Mouse (Mus musculus): Measurements from ENCODE around the gene Lgr6. TPM values are rescaled to one million over a fixed set of nuclear protein-coding genes. Genes with fewer than 3 reads are reported as not detected.

Gene Lgr6
- polyA plus RNA-seq, 1 experiment = not detected

GRCm38 (mm10) chr1:135097441-135097840 lies 7.6 kb downstream of the Lgr6 start:
- WGBS = 83% methylated on average over 6 of the region's 6 CpGs
- peaks cover 4% of the 10 kb centered on the region for H3K4me1 ChIP-seq (ENCODE audit: control insufficient read depth, insufficient read depth, low read length)
- no peak overlapping the region for H3K4me3 ChIP-seq (replicated peaks; ENCODE audit: control insufficient read depth, low read depth, low read length)
- TF ChIP-seq CTCF (IDR thresholded peaks at IDR 0.05; ENCODE audit: control insufficient read depth, insufficient read depth, low read length) = no peak
- TF ChIP-seq POLR2A (IDR thresholded peaks at IDR 0.05; ENCODE audit: borderline replicate concordance, control insufficient read depth, low read depth, low read length) = no peak
- no peak overlapping the region for H3K27ac ChIP-seq (ENCODE audit: control insufficient read depth, insufficient read depth, low read depth, low read length, poor library complexity)

DNA sequence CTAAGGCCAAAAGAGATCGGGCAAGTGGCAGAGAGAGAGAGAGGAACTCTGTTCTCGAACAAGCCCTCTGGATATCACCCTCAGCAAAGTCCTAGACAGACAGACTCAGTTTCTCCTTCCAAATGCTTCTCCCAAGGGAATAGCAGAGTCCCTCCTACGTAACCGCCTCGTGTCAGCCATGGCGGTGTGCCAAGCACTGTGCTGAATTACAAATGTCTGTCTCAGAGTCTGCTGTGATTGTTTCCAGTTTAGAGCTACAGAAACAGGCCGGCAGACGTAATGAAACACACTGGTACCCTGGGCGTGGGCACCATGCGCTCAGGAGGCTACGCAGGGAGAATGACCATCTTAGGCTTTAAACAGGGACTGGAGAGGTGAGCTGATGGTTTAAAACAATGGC lies 8.8 kb downstream of the Lgr6 start:
- WGBS = 85% methylated on average over 11 of the region's 11 CpGs
- H3K27ac ChIP-seq (ENCODE audit: control insufficient read depth, insufficient read depth, low read depth, low read length, poor library complexity) = no peak overlapping the region
- TF ChIP-seq POLR2A (IDR thresholded peaks at IDR 0.05; ENCODE audit: borderline replicate concordance, control insufficient read depth, low read depth, low read length) (no peak), CTCF (IDR thresholded peaks at IDR 0.05; ENCODE audit: control insufficient read depth, insufficient read depth, low read length) (no peak)
- H3K4me3 ChIP-seq (replicated peaks; ENCODE audit: control insufficient read depth, low read depth, low read length) = no peak overlapping the region
- peaks cover 4% of the 10 kb centered on the region for H3K4me1 ChIP-seq (ENCODE audit: control insufficient read depth, insufficient read depth, low read length)

DNA sequence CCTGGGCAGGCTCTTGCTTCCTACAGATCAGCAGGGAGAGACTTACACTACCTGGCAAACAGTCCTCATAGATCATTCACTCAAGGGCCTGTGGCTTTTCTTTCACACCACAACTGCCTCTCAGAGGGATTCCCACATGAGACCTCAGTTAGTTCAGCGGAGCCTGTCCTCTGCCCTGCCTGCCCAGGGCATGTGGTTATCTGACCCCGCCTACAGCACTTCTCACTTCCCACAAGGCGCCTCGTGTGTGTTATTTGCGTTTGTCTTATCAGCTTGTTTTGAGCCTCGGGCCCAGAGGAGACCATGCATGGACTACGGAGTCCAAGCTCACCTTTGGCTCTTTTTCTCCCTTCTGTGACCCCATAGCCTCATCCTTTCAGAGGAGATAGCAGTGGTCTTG lies 9.9 kb downstream of the Lgr6 start:
- Histone ChIP-seq H3K4me3 (replicated peaks; ENCODE audit: control insufficient read depth, low read depth, low read length) (no peak overlapping the region), H3K27ac (ENCODE audit: control insufficient read depth, insufficient read depth, low read depth, low read length, poor library complexity) (no peak overlapping the region), H3K4me1 (ENCODE audit: control insufficient read depth, insufficient read depth, low read length) (peaks cover 4% of the 10 kb centered on the region)
- WGBS = 3% methylated on average over 7 of the region's 7 CpGs
- TF ChIP-seq POLR2A (IDR thresholded peaks at IDR 0.05; ENCODE audit: borderline replicate concordance, control insufficient read depth, low read depth, low read length) = no peak
- no peak for TF ChIP-seq CTCF (IDR thresholded peaks at IDR 0.05; ENCODE audit: control insufficient read depth, insufficient read depth, low read length)

DNA sequence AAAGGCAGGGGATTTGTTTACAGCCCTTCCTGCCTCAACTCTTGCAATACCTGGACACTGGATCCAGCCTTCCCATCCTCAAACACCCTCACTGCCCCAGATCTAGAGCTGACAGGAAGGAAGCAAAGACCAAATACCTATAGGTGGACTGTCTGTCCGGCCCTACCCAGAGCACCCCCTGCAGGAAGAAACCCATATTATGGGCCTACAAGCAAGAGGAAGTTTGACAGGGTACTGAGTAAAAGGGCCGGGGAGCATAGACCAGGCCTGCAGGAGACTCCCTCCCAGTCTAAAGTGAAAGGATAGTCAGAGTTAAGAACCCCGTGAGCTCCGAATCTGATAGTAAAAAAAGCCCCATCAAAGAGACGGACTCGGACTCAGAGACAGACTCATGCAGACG lies 10.4 kb downstream of the Lgr6 start:
- no peak for TF ChIP-seq POLR2A (IDR thresholded peaks at IDR 0.05; ENCODE audit: borderline replicate concordance, control insufficient read depth, low read depth, low read length)
- peak; percentile 36; the same call in 1 of the 2 replicates for TF ChIP-seq CTCF (IDR thresholded peaks at IDR 0.05; ENCODE audit: control insufficient read depth, insufficient read depth, low read length)
- 24% methylated on average over 7 of the region's 7 CpGs for WGBS
- no peak overlapping the region for H3K4me3 ChIP-seq (replicated peaks; ENCODE audit: control insufficient read depth, low read depth, low read length)
- peaks cover 4% of the 10 kb centered on the region for H3K4me1 ChIP-seq (ENCODE audit: control insufficient read depth, insufficient read depth, low read length)
- no peak overlapping the region for H3K27ac ChIP-seq (ENCODE audit: control insufficient read depth, insufficient read depth, low read depth, low read length, poor library complexity)

- peaks cover 4% of the 10 kb centered on the region for H3K4me1 ChIP-seq (ENCODE audit: control insufficient read depth, insufficient read depth, low read length)
- no peak overlapping the region for H3K27ac ChIP-seq (ENCODE audit: control insufficient read depth, insufficient read depth, low read depth, low read length, poor library complexity)
- H3K4me3 ChIP-seq (replicated peaks; ENCODE audit: control insufficient read depth, low read depth, low read length) = no peak overlapping the region
- WGBS = 4% methylated on average over 3 of the region's 3 CpGs
- TF ChIP-seq POLR2A (IDR thresholded peaks at IDR 0.05; ENCODE audit: borderline replicate concordance, control insufficient read depth, low read depth, low read length) (no peak), CTCF (IDR thresholded peaks at IDR 0.05; ENCODE audit: control insufficient read depth, insufficient read depth, low read length) (no peak)
These were observed 14.2 kb downstream of the Lgr6 start for GRCm38 (mm10) chr1:135090914-135091313.

- Histone ChIP-seq H3K27ac (ENCODE audit: control insufficient read depth, insufficient read depth, low read depth, low read length, poor library complexity) (no peak overlapping the region), H3K4me3 (replicated peaks; ENCODE audit: control insufficient read depth, low read depth, low read length) (no peak overlapping the region), H3K4me1 (ENCODE audit: control insufficient read depth, insufficient read depth, low read length) (peaks cover 2% of the 10 kb centered on the region)
- 84% methylated on average over 10 of the region's 10 CpGs for WGBS
- no peak for TF ChIP-seq POLR2A (IDR thresholded peaks at IDR 0.05; ENCODE audit: borderline replicate concordance, control insufficient read depth, low read depth, low read length)
- no peak for TF ChIP-seq CTCF (IDR thresholded peaks at IDR 0.05; ENCODE audit: control insufficient read depth, insufficient read depth, low read length)
These were observed 15.4 kb downstream of the Lgr6 start for GRCm38 (mm10) chr1:135089626-135090025.

- no peak for TF ChIP-seq CTCF (IDR thresholded peaks at IDR 0.05; ENCODE audit: control insufficient read depth, insufficient read depth, low read length)
- TF ChIP-seq POLR2A (IDR thresholded peaks at IDR 0.05; ENCODE audit: borderline replicate concordance, control insufficient read depth, low read depth, low read length) = no peak
- 57% methylated on average over 1 of the region's 1 CpGs for WGBS
- Histone ChIP-seq H3K4me3 (replicated peaks; ENCODE audit: control insufficient read depth, low read depth, low read length) (no peak overlapping the region), H3K4me1 (ENCODE audit: control insufficient read depth, insufficient read depth, low read length) (no peaks in the 10 kb centered on the region), H3K27ac (ENCODE audit: control insufficient read depth, insufficient read depth, low read depth, low read length, poor library complexity) (no peak overlapping the region)
These were observed 17.7 kb downstream of the Lgr6 start for GRCm38 (mm10) chr1:135087414-135087813.

DNA sequence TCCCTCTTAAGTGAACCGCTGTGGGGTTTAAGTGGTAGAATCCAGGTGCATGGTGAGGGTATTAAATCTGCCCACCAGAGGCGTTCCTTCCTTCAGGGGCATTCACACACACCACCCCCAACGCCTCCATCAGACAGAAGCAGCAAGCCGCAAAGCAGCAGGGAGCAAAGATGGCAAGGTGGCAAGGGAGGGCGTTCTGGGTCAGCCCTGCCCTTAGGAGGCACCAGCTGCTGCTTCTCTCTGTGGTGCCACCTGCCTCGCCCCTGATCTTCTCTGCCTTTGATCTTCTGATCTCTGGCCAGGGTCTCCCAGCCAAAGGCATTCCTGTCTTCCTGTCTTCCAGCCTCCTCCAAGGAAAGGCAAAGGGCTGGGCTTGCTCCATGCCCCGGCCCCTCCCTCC lies 19.1 kb downstream of the Lgr6 start:
- WGBS = 57% methylated on average over 7 of the region's 7 CpGs
- no peak overlapping the region for H3K27ac ChIP-seq (ENCODE audit: control insufficient read depth, insufficient read depth, low read depth, low read length, poor library complexity)
- TF ChIP-seq POLR2A (IDR thresholded peaks at IDR 0.05; ENCODE audit: borderline replicate concordance, control insufficient read depth, low read depth, low read length) (no peak), CTCF (IDR thresholded peaks at IDR 0.05; ENCODE audit: control insufficient read depth, insufficient read depth, low read length) (no peak)
- H3K4me3 ChIP-seq (replicated peaks; ENCODE audit: control insufficient read depth, low read depth, low read length) = no peak overlapping the region
- H3K4me1 ChIP-seq (ENCODE audit: control insufficient read depth, insufficient read depth, low read length) = no peaks in the 10 kb centered on the region

DNA sequence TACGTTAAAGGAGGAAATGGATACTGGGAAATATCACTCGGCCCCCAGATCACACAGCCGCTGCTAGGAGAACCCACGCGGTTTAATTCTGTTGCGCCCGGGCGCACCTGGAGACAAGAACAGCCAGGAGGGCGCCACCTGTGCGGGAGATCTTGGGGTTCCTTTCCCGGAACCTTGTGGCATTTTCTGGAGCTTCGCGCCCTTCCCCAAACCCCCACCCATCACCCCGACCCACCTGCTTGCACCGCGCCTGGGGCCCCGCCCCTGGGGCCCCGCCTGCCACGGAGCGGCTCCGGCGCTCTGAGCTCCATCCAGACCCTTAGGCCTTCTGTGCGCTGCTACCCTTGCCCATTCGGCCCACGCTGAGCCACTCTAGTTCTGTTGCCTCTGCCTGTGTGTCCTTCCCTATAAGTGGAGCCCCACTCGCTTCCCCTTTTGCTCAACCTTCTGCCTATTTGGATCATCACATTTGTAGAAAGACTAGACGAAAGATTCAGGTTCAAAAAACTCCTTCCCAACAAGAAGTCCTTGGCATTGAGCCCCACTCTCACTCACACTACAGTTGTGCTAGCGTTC lies 19.7 kb downstream of the Lgr6 start:
- H3K27ac ChIP-seq (ENCODE audit: control insufficient read depth, insufficient read depth, low read depth, low read length, poor library complexity) = no peak overlapping the region
- H3K4me1 ChIP-seq (ENCODE audit: control insufficient read depth, insufficient read depth, low read length) = no peaks in the 10 kb centered on the region
- no peak overlapping the region for H3K4me3 ChIP-seq (replicated peaks; ENCODE audit: control insufficient read depth, low read depth, low read length)
- WGBS = 10% methylated on average over 28 of the region's 28 CpGs
- TF ChIP-seq POLR2A (IDR thresholded peaks at IDR 0.05; ENCODE audit: borderline replicate concordance, control insufficient read depth, low read depth, low read length) (no peak), CTCF (IDR thresholded peaks at IDR 0.05; ENCODE audit: control insufficient read depth, insufficient read depth, low read length) (no peak)
